Comparison of ENCODE assay signal across 30 mouse cellular contexts in the genomic region with DNA sequence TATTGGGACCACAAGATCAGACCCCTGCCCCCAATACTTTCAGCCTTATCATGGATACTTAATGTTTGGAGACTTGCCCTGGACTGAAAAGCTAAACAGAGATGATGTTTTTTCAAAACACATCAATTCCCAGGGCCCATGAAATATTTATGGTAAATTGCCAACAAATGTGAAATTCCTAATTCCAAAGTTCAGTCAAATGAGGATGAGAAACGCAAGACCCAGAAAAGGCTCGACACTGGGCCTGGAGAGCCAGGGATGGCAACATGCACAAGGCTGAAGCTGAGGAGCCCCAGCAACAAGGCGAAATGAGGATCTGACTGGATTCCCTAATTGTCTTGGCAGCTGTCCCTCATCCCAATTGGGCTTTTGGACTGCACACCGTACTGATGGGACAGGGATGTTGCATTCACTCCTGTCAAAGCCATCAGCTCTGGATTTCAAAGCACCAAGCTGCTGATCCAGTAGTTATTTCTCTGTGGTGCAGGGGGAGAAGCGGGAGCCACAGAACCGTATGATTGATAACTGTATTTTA.
DNase-seq lines count a peak whose midpoint lies in the region; ATAC-seq and TF ChIP-seq lines count a peak whose summit lies in the region.
"Had no signal": no experiment of that assay in that cellular context is flagged by ENCODE, and none has a peak within 500 bp of the region (broad histone marks: within the 10 kb centered on the region; RNA-seq: fewer than 3 reads in every experiment).

No protein-coding gene starts in this region.

- ATAC-seq in midbrain, postnatal 0 days (ENCODE audit: low FRiP score), result no peak
- no peak for ATAC-seq in midbrain, embryonic 15.5 days (replicated peaks)
- ATAC-seq: forebrain, embryonic 14.5 days; intestine, postnatal 0 days; lung, postnatal 0 days; midbrain, embryonic 16.5 days; Patski had no signal

- H3K36me3 ChIP-seq in midbrain, postnatal 0 days (ENCODE audit: insufficient read depth, low read length), result no peaks in the 10 kb centered on the region
- no peaks in the 10 kb centered on the region for H3K36me3 ChIP-seq in midbrain, embryonic 15.5 days (replicated peaks)
- H3K36me3 ChIP-seq: heart, embryonic 15.5 days; limb, embryonic 10.5 days; limb, embryonic 15.5 days; liver, embryonic 15.5 days; midbrain, embryonic 10.5 days; neural tube, embryonic 12.5 days had no signal

- WGBS in midbrain, postnatal 0 days, result 69% methylated on average over 6 of the region's 6 CpGs
- WGBS in midbrain, embryonic 15.5 days, result 76% methylated on average over 6 of the region's 6 CpGs

- H3K4me3 ChIP-seq in midbrain, postnatal 0 days (ENCODE audit: low read depth, low read length), result no peak overlapping the region
- H3K4me3 ChIP-seq in midbrain, embryonic 15.5 days, result no peak overlapping the region
- H3K4me3 ChIP-seq: heart, embryonic 15.5 days; limb, embryonic 10.5 days; limb, embryonic 15.5 days; liver, embryonic 15.5 days; midbrain, embryonic 10.5 days; myocyte; neural tube, embryonic 12.5 days had no signal

- DNase-seq in cerebellum, postnatal 14 days, result peak; percentile 29 to 30
- no peak for DNase-seq in cerebellum, postnatal 36 days
- DNase-seq in heart, adult 8-10 months (ENCODE audit: low spot score), result peak; percentile 16
- no peak for DNase-seq in heart, adult 9 months (ENCODE audit: low spot score in 2 of 2)
- peak; percentile 8 for DNase-seq in left cerebral cortex, postnatal 4 days
- DNase-seq in left cerebral cortex, adult 11 months (ENCODE audit: low spot score), result no peak
- peak; percentile 21 for DNase-seq in midbrain, postnatal 0 days (ENCODE audit: low spot score)
- DNase-seq: adrenal gland, postnatal 14 days; cerebellum, adult 11-12 months; kidney, adult 9 months; kidney, postnatal 10 days; layer of hippocampus, adult 9-11 months; right cerebral cortex, adult 18-20 months; thymus, adult 2 months; thymus, postnatal 36 days had no signal

- no peak for TF ChIP-seq CTCF in midbrain, postnatal 0 days (IDR thresholded peaks at IDR 0.05)

- no peak overlapping the region for H3K27ac ChIP-seq in midbrain, postnatal 0 days (ENCODE audit: low read depth, low read length)
- H3K27ac ChIP-seq in midbrain, embryonic 15.5 days, result no peak overlapping the region
- H3K27ac ChIP-seq: heart, embryonic 15.5 days; hindbrain, embryonic 14.5 days; limb, embryonic 10.5 days; limb, embryonic 15.5 days; liver, embryonic 15.5 days; midbrain, embryonic 10.5 days; neural tube, embryonic 12.5 days had no signal

- H3K27me3 ChIP-seq in midbrain, postnatal 0 days (ENCODE audit: insufficient read depth, low read length), result no peaks in the 10 kb centered on the region
- no peaks in the 10 kb centered on the region for H3K27me3 ChIP-seq in midbrain, embryonic 15.5 days (replicated peaks)
- H3K27me3 ChIP-seq: heart, embryonic 15.5 days; limb, embryonic 15.5 days; liver, embryonic 15.5 days; neural tube, embryonic 12.5 days; Patski had no signal

- H3K9me3 ChIP-seq in midbrain, postnatal 0 days (ENCODE audit: low read length), result 0 out of 2 replicates have a peak, but pooled peaks cover 3% of the 10 kb centered on the region
- no peaks in the 10 kb centered on the region for H3K9me3 ChIP-seq in midbrain, embryonic 15.5 days
- H3K9me3 ChIP-seq: G1E; heart, embryonic 15.5 days; limb, embryonic 10.5 days; limb, embryonic 15.5 days; liver, embryonic 15.5 days; midbrain, embryonic 10.5 days; neural tube, embryonic 12.5 days had no signal

- no peak overlapping the region for H3K4me2 ChIP-seq in midbrain, postnatal 0 days (ENCODE audit: low read depth, low read length, poor library complexity, severe bottlenecking)
- no peak overlapping the region for H3K4me2 ChIP-seq in midbrain, embryonic 15.5 days
- H3K4me2 ChIP-seq: heart, embryonic 15.5 days; hindbrain, embryonic 14.5 days; limb, embryonic 15.5 days; liver, embryonic 15.5 days; neural tube, embryonic 12.5 days had no signal

- H3K9ac ChIP-seq in midbrain, postnatal 0 days (replicated peaks; ENCODE audit: low read length, poor library complexity, severe bottlenecking), result no peak overlapping the region
- no peak overlapping the region for H3K9ac ChIP-seq in midbrain, embryonic 15.5 days
- H3K9ac ChIP-seq: heart, embryonic 15.5 days; hindbrain, embryonic 14.5 days; limb, embryonic 15.5 days; liver, embryonic 15.5 days; neural tube, embryonic 12.5 days had no signal

- no peaks in the 10 kb centered on the region for H3K4me1 ChIP-seq in midbrain, postnatal 0 days (ENCODE audit: insufficient read depth, low read length)
- peaks cover 6% of the 10 kb centered on the region for H3K4me1 ChIP-seq in midbrain, embryonic 15.5 days

- intact Hi-C loops in left cerebral cortex, postnatal 4 days (cut with DNase I), result no loop called here

Comparison
In these comparisons a context has a peak if more than half of its experiments do, and no peak if none do; other contexts are left out.
1. DNase-seq: peak in cerebellum, postnatal 14 days (2 of 2), heart, adult 8-10 months (single experiment), left cerebral cortex, postnatal 4 days (single experiment) and midbrain, postnatal 0 days (single experiment); none in cerebellum, postnatal 36 days (0 of 2), heart, adult 9 months (0 of 2) and left cerebral cortex, adult 11 months (single experiment).